Mouse (Mus musculus) lung, adult 2 months (tissue): ENCODE results near the gene Safb. TPM values are rescaled to one million over a fixed set of nuclear protein-coding genes. Genes with fewer than 3 reads are reported as not detected.

Source experiments
- DNase-seq: peaks from one replicate; pipeline ENCODE4 v3.0.0; 2022
- H3K4me1 ChIP-seq: fragments of 200-500 bp; 2 replicates; pipeline ENCODE4 v1.6.1; 2011; ENCODE audit warnings: low read length; ENCODE audit not compliant: control insufficient read depth, insufficient read depth
- H3K4me3 ChIP-seq: fragments of 200-500 bp; replicated peaks from 2 replicates; pipeline ENCODE3; 2011; ENCODE audit warnings: low read depth, mild to moderate bottlenecking, control low read depth, low read length; ENCODE audit errors: extremely low read depth
- CTCF ChIP-seq: fragments of 200-500 bp; IDR thresholded peaks from 2 replicates; pipeline ENCODE4 v1.5.1; 2011; ENCODE audit warnings: mild to moderate bottlenecking, low read length, control low read depth; ENCODE audit not compliant: insufficient read depth
- POLR2A ChIP-seq: fragments of 200-500 bp; IDR thresholded peaks from 2 replicates; pipeline ENCODE4 v1.6.1; 2011; ENCODE audit warnings: low read depth, mild to moderate bottlenecking, control low read depth, low read length, borderline replicate concordance; ENCODE audit errors: extremely low read depth
- WGBS: fragments of 180-500 bp; shearing (Covaris S2); methylation state at CpG from one replicate; pipeline ENCODE4 v1.1.7; 2018; 5-methylcytosine and 5-hydroxymethylcytosine counted together
- polyA plus RNA-seq: library from polyadenylated mRNA; depleted of rRNA; stranded (reverse); fragments of >200 nt; gene quantifications from 2 replicates; pipeline ENCODE4 v1.2.3, GENCODE M21; 2012

The Safb gene
- polyA plus RNA-seq, 1 experiment = 115 TPM

GRCm38 (mm10) chr17:56585171-56585821 lies 671 bp downstream of the Safb start:
- under 1% methylated on average over 61 of the region's 61 CpGs for WGBS

GRCm38 (mm10) chr17:56587773-56588172 lies 3.1 kb downstream of the Safb start:
- Histone ChIP-seq H3K4me3 (no peak overlapping the region), H3K4me1 (peaks cover 18% of the 10 kb centered on the region)
- TF ChIP-seq CTCF (no peak), POLR2A (no peak)
- 57% methylated on average over 1 of the region's 1 CpGs for WGBS
- no peak for DNase-seq

More at GRCm38 (mm10) chr17:56585171-56585821, 671 bp downstream of the Safb start:
- Histone ChIP-seq H3K4me1 (peaks cover 25% of the 10 kb centered on the region), H3K4me3 (peak overlapping the region; percentile 96)
- TF ChIP-seq POLR2A (no peak), CTCF (no peak)
- no peak for DNase-seq

GRCm38 (mm10) chr17:56588921-56589320 lies 4.3 kb downstream of the Safb start:
- TF ChIP-seq CTCF = no peak
- no peak for TF ChIP-seq POLR2A
- 93% methylated on average over 4 of the region's 4 CpGs for WGBS
- no peak for DNase-seq

GRCm38 (mm10) chr17:56592553-56592952 lies 7.9 kb downstream of the Safb start:
- Histone ChIP-seq H3K4me1 (peaks cover 5% of the 10 kb centered on the region; the same call in 1 of the 2 replicates), H3K4me3 (no peak overlapping the region)
- TF ChIP-seq CTCF (no peak), POLR2A (no peak)
- DNase-seq = no peak

More at GRCm38 (mm10) chr17:56588921-56589320, 4.3 kb downstream of the Safb start:
- no peak overlapping the region for H3K4me3 ChIP-seq
- peaks cover 16% of the 10 kb centered on the region for H3K4me1 ChIP-seq

- 67% methylated on average over 8 of the region's 8 CpGs for WGBS
- TF ChIP-seq POLR2A (no peak), CTCF (no peak)
- DNase-seq = no peak
Observed at GRCm38 (mm10) chr17:56593527-56594271, 9.1 kb downstream of the Safb start.

GRCm38 (mm10) chr17:56603186-56604069 lies 18.8 kb downstream of the Safb start:
- DNase-seq = no peak
- TF ChIP-seq CTCF = no peak
- Histone ChIP-seq H3K4me3 (no peak overlapping the region), H3K4me1 (no peaks in the 10 kb centered on the region)
- WGBS = 95% methylated on average over 28 of the region's 28 CpGs

More at GRCm38 (mm10) chr17:56593527-56594271, 9.1 kb downstream of the Safb start:
- no peak overlapping the region for H3K4me3 ChIP-seq
- H3K4me1 ChIP-seq = peaks cover 2% of the 10 kb centered on the region; the same call in 1 of the 2 replicates

- DNase-seq = no peak
- 86% methylated on average over 9 of the region's 9 CpGs for WGBS
- Histone ChIP-seq H3K4me3 (no peak overlapping the region), H3K4me1 (peaks cover 3% of the 10 kb centered on the region; the same call in 1 of the 2 replicates)
- TF ChIP-seq POLR2A (no peak), CTCF (no peak)
Observed at GRCm38 (mm10) chr17:56604070-56604380, 19.4 kb downstream of the Safb start.

- no peak overlapping the region for H3K4me3 ChIP-seq
- no peak for TF ChIP-seq POLR2A
- TF ChIP-seq CTCF = no peak
- peaks cover 3% of the 10 kb centered on the region; the same call in 1 of the 2 replicates for H3K4me1 ChIP-seq
- DNase-seq = no peak
- WGBS = 83% methylated on average over 3 of the region's 3 CpGs
Observed at GRCm38 (mm10) chr17:56604422-56604821, 19.8 kb downstream of the Safb start.

- TF ChIP-seq CTCF (no peak), POLR2A (no peak)
- no peak overlapping the region for H3K4me3 ChIP-seq
- 82% methylated on average over 9 of the region's 9 CpGs for WGBS
Observed at GRCm38 (mm10) chr17:56605431-56605830, 20.8 kb downstream of the Safb start.

More at GRCm38 (mm10) chr17:56605431-56605830, 20.8 kb downstream of the Safb start:
- no peak for DNase-seq
- H3K4me1 ChIP-seq = peaks cover 7% of the 10 kb centered on the region
